Mouse (Mus musculus) kidney, postnatal 14 days (tissue): ENCODE measurements at regions not wholly inside any gene's neighbourhood (a gene's known extent, or its start where the extent isn't known, plus 50 kb on each side); places are given as distances from the start of the nearest gene placed in this dataset.

Experiments
- DNase-seq: peaks from one replicate; pipeline ENCODE4 v3.0.0; 2022; ENCODE audit warnings: mixed read lengths

- DNase-seq: no peak
Measured at GRCm38 (mm10) chr16:69800955-69801598, 62.5 kb downstream of the Speer2 start.

- peak; percentile 13 for DNase-seq
Measured at GRCm38 (mm10) chr16:69796299-69796698, 67.2 kb downstream of the Speer2 start.

GRCm38 (mm10) chr16:69790671-69791070 is 72.9 kb downstream of the Speer2 start:
- no peak for DNase-seq

- DNase-seq: no peak
Measured at GRCm38 (mm10) chr16:69770768-69771167, 92.8 kb downstream of the Speer2 start.
